Mouse (Mus musculus) left cerebral cortex, postnatal 14 days (tissue): ENCODE measurements around the gene Nadk2. TPM values are rescaled to one million over a fixed set of nuclear protein-coding genes. Genes with fewer than 3 reads are reported as not detected.

Experiments
- DNase-seq, 2 experiments: peaks; one replicate each; pipeline ENCODE4 v3.0.0; 2021 to 2022; ENCODE audit warnings: low spot score in 2 of 2, mixed read lengths in 1 of 2
- intact Hi-C: fragments of 180-260 bp; cut with DNase I; formaldehyde crosslinking; loops from one replicate; pipeline ENCODE4 v1.15.1; 2025
- total RNA-seq, 2 experiments: library from RNA; stranded (reverse); gene quantifications; 2 replicates each; pipeline ENCODE4 v1.2.3; 2021

The Nadk2 gene
- total RNA-seq, 2 experiments from 2014 or later, result 40.9 to 46.2 TPM

- no peak for DNase-seq
- intact Hi-C loops, result loop anchor here (5.0 kb wide), 1 partner anchor 304 kb away; no protein-coding TSS in a partner anchor
These were observed 51.9 kb downstream of the Nadk2 start for GRCm38 (mm10) chr15:9122989-9123388.

GRCm38 (mm10) chr15:9124856-9125255 lies 53.8 kb downstream of the Nadk2 start:
- intact Hi-C loops, result loop anchor here (5.0 kb wide), 1 partner anchor 302 kb away; no protein-coding TSS in a partner anchor

GRCm38 (mm10) chr15:9127051-9127791 lies 56.2 kb downstream of the Nadk2 start:
- intact Hi-C loops, result no loop called here
- DNase-seq, result no peak

More at GRCm38 (mm10) chr15:9124856-9125255, 53.8 kb downstream of the Nadk2 start:
- DNase-seq, result no peak

DNA sequence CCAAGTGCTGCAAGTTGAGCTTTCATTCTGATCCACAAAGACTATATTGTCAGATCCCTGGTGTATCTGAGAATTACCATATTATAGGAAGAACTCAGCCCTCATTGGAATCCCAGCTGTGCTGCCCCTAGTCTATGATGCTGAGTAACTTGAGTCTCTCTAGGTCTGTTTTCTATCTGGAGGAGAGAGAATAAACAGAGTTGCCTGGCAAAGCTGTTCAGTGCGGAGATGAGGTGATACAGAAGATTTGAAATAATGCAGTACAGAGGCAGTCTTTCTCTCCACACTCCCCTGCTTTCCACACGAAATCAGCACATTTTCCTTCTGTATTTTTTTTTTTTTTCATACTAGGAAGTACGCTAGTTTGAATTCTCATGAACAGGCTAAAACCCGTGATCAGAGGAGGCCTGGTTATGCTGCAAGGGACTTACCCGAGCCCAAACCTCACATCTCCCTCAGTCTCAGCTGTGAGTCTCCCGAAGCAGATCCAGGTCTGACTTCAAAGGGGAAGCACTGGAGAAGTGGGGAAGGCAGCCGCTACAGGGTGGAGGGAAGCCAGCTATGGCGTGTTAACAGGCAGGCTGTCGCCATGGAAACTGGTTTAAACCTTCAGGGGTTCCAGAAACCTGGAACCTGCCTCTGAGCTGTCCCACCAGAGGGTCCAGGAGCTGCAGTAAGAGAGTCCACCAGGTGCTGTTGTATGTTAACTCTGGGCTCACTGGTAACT lies 59.9 kb downstream of the Nadk2 start:
- intact Hi-C loops, result no loop called here
- DNase-seq, result peak; percentile 24 to 26

- intact Hi-C loops, result no loop called here
- no peak for DNase-seq
These were observed 60.4 kb downstream of the Nadk2 start for GRCm38 (mm10) chr15:9131499-9131888.

DNA sequence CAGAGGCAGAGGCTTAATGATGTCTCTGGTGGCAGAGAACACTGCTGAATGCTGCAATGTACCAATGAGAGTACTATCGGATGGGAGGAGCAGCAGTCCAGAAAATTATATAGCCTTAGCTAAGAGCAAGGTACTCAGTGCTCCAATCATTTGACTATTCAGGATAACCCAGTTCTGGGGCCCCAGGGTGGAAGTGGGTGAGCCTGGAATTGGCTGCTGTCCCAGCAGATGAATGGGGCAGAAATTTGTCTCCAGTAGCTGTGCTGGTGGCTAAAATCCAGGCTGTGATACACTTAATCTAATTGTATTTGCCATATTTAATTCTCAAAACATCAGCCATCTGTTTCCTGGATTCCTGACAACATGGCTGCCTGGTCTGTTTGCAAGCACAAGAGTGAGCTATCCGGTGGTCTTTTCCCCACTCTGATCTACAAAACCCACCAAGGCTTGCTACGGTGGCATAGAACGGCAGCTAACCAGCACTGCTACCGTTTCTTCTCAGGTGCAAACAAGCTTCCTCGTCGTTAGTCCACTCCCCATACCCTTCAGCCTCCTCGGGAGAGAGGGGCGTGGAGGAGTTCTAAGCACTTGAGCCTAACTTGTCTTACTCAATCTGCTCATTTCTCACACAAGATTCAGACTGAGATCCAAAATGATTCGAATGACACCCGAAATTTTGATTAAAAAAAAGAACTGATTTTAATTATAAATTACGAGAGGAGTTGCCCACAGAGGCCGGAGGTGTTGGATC lies 61.8 kb downstream of the Nadk2 start:
- no peak for DNase-seq
- intact Hi-C loops, result no loop called here

DNA sequence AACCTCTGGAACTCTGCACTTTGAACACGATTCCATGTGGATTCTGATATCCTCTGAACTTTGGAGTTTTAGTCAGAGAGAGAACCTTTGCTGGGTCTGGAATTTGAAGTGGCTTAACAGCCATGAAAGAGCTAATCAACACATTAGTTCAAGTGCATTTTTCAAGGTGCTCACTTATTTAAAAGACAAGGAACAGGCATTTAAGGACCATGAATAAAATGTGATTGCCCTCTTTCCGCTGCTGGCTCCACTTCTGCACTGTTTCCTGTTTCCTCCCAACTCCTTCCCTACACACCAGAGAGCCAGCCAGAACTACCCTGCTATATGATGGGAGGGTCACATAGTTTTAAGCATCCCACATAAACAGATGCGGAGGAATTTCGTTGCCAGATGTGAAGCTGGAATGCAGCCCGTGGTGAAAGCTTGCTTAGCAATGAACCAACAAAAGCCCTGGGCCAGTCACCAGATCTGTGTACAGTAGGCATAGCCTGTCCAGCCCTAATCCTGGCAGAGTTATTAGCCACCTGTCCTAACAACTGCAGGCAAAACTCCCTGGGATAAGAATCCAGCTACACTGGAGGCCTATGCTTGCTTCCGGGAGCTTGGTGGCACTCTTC lies 63.9 kb downstream of the Nadk2 start:
- no peak for DNase-seq

GRCm38 (mm10) chr15:9139447-9139846 lies 68.4 kb downstream of the Nadk2 start:
- no peak for DNase-seq
- intact Hi-C loops, result no loop called here

More for the DNA sequence above, 63.9 kb downstream of the Nadk2 start:
- intact Hi-C loops, result no loop called here

DNA sequence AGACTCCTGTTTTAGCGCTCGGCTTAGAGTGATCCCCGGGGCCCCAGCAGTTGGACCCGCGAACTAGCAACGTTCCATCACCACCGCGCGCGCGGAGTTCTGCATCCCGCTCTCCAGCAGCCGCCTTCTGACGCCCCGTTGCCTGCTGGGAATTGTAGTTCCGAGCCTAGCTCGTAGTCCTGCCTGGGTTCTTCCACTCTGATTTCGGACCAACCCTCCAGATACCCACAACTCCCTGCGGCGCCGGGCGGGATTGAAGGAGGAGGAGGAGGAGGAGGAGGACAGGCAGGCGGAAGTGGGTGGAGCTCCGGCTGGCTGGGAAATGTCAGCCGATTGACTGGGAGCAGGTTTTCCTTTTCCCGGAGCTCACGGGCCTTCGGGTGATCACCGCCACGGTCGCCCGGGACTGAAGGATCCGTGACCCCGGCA lies 69.2 kb downstream of the Nadk2 start, which contains the start of gene Lmbrd2:
Gene Lmbrd2, plus strand, starts transcription at position 299 of the 429 bp plus-strand sequence.
- DNase-seq, result peak; percentile 97
- intact Hi-C loops, result no loop called here

DNA sequence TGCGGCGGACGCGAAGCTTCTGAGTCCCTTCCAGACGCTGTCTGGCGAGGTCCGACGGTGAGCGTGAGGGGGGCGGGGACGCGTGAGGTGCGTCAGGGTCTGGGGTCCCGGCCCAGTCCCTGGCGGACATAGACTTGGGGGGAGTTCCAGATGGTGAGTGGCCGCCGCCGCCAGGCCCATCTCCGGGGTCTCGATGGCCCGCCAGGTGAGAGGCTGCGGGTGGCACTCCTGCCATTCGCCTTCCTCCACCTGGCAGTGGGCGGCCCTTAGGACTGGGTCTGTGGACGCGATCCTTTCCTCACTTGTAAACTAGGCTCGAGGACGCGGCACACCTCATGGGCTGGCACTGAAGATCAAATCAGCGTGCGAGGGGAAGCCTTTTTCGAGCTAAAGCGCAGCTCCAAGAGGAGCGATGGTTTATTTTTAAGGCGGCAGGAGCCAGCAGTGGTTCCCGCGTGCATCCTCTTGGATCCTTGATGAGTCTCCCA lies 69.7 kb downstream of the Nadk2 start:
- intact Hi-C loops, result no loop called here
- peak; percentile 35 to 45 for DNase-seq

- intact Hi-C loops, result no loop called here
- no peak for DNase-seq
These were observed 84.3 kb downstream of the Nadk2 start, which contains the start of gene Skp2 for GRCm38 (mm10) chr15:9155325-9155724. Gene Skp2, minus strand, starts transcription at chr15:9155425.

Other genes starting within 250 kb of the Nadk2 start
- gene Ranbp3l, start 103.3 kb upstream of the Nadk2 start, total RNA-seq, result 10 to 100 TPM in 1 of 2 experiments, 1 to 10 TPM in 1; 9.3 to 12.7 TPM
- gene Lmbrd2, start 69.3 kb downstream of the Nadk2 start, total RNA-seq, result 10 to 100 TPM; 65.7 to 66.0 TPM
- gene Skp2, start 84.2 kb downstream of the Nadk2 start, total RNA-seq, result 1 to 10 TPM; 4.3 to 5.5 TPM
- not detected for gene Ugt3a1, start 205.6 kb downstream of the Nadk2 start, total RNA-seq